Mouse (Mus musculus): ENCODE data around the gene 7530416G11Rik. TPM values are rescaled to one million over a fixed set of nuclear protein-coding genes. Genes with fewer than 3 reads are reported as not detected.

7530416G11Rik gene
- polyA plus RNA-seq, 1 experiment from 2014 or later, result not detected

DNA sequence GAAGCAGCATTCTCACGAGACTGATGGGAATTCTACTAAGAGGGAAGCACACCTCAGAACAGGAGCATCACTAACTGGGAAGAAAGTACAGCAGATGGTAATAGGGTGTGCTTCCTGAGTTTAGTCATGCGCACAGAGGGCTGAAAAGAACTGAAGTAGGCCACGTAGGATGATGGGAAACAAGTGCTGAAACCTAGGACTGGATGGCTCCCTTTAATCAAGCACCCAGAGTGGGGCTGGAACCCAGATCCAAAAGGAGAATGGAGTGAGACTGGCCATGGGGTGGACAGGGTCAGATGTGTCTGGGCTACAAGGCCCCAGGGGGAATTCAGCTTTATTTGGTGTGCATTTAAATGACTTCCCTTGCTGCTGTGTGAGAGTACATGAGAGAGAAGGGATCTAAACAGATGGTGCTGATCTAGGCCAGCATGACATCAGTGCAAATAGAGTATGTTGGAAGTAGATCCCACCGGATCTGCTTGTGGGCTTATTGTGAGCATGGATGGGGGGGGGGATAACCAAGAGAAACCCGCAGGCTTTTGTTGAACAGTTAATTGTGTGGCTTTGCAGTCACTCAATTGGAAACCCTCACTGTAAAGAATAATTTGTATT lies 36.5 kb downstream of the 7530416G11Rik start:
- 91% methylated on average over 5 of the region's 5 CpGs for WGBS
- Histone ChIP-seq H3K36me3 (ENCODE audit: control insufficient read depth, insufficient read depth, low read length) (peaks cover 3% of the 10 kb centered on the region; the same call in 1 of the 2 replicates), H3K9ac (ENCODE audit: low read depth, low read length) (no peak overlapping the region), H3K27ac (ENCODE audit: low read length) (no peak overlapping the region), H3K4me3 (ENCODE audit: low read length) (no peak overlapping the region), H3K27me3 (replicated peaks; ENCODE audit: control insufficient read depth, insufficient read depth, low read length) (no peaks in the 10 kb centered on the region), H3K9me3 (ENCODE audit: control insufficient read depth, low read length) (no peaks in the 10 kb centered on the region), H3K4me1 (ENCODE audit: control insufficient read depth, insufficient read depth, low read length) (no peaks in the 10 kb centered on the region), H3K4me2 (ENCODE audit: low read depth, low read length) (no peak overlapping the region)
- no peak for ATAC-seq

DNA sequence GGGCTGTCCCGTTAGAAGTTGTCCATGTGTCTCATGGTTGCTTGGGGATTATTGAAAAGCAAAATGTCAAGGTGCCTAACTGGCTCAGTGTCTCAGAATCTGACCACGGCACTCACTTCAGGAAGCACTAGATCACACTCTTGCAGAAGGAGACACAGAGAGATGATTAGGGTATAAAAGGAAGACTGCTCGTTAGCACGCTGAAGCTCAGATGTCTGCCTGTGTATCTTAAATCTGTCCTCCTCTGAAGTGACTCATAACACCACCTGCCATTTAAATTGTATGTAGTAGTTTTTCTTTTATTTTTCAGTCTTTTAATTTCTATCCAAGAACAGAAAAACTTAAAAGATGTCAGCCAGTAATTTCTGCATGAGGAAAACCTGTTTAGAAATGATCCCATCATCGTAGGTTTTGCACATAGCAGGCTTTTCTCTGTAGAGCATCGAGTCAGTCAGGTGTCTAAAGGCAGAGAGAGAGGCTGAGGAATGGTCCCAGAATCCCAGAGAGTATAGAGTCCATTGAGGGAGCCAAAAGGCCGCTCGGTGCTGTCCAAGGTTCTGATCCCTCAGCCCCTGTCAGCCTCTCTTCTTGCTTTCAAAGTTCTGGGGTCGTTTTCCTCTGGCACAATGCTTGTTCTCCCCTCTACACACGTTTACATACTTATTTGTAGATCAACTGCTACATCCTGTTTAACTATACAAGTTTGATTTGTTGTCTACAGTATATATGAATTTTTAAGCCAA lies 38.0 kb downstream of the 7530416G11Rik start:
- WGBS, result 58% methylated on average over 10 of the region's 10 CpGs
- no peak overlapping the region for H3K4me3 ChIP-seq (ENCODE audit: low read length)
- H3K36me3 ChIP-seq (ENCODE audit: control insufficient read depth, insufficient read depth, low read length), result peaks cover 3% of the 10 kb centered on the region; the same call in 1 of the 2 replicates
- no peaks in the 10 kb centered on the region for H3K4me1 ChIP-seq (ENCODE audit: control insufficient read depth, insufficient read depth, low read length)
- H3K27me3 ChIP-seq (replicated peaks; ENCODE audit: control insufficient read depth, insufficient read depth, low read length), result no peaks in the 10 kb centered on the region
- no peaks in the 10 kb centered on the region for H3K9me3 ChIP-seq (ENCODE audit: control insufficient read depth, low read length)
- H3K9ac ChIP-seq (ENCODE audit: low read depth, low read length), result no peak overlapping the region
- no peak overlapping the region for H3K27ac ChIP-seq (ENCODE audit: low read length)
- no peak for ATAC-seq
- H3K4me2 ChIP-seq (ENCODE audit: low read depth, low read length), result no peak overlapping the region

DNA sequence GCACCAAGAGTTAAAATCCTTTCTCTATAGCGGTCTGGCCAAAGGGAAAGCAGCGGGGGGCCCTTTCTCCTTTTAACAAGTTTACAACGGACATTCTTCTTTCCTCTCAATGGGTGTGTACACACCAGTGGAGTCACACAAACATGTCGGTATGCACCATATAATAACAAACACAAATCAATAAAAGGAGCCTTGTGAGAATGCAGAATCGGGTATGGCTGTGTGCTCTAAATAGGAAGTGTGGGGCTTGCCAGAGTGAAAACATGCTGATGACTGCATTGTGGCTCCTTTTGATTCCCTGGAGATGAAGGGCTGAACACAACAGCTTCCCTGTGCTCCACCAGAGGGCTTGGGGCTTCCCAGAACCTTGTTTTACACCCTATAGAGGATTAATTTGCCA lies 38.8 kb downstream of the 7530416G11Rik start:
- no peaks in the 10 kb centered on the region for H3K4me1 ChIP-seq (ENCODE audit: control insufficient read depth, insufficient read depth, low read length)
- H3K9ac ChIP-seq (ENCODE audit: low read depth, low read length), result no peak overlapping the region
- H3K27me3 ChIP-seq (replicated peaks; ENCODE audit: control insufficient read depth, insufficient read depth, low read length), result no peaks in the 10 kb centered on the region
- H3K36me3 ChIP-seq (ENCODE audit: control insufficient read depth, insufficient read depth, low read length), result peaks cover 3% of the 10 kb centered on the region; the same call in 1 of the 2 replicates
- no peak for ATAC-seq
- H3K27ac ChIP-seq (ENCODE audit: low read length), result no peak overlapping the region
- H3K4me2 ChIP-seq (ENCODE audit: low read depth, low read length), result no peak overlapping the region
- WGBS, result 28% methylated on average over 5 of the region's 5 CpGs
- H3K4me3 ChIP-seq (ENCODE audit: low read length), result no peak overlapping the region
- no peaks in the 10 kb centered on the region for H3K9me3 ChIP-seq (ENCODE audit: control insufficient read depth, low read length)

DNA sequence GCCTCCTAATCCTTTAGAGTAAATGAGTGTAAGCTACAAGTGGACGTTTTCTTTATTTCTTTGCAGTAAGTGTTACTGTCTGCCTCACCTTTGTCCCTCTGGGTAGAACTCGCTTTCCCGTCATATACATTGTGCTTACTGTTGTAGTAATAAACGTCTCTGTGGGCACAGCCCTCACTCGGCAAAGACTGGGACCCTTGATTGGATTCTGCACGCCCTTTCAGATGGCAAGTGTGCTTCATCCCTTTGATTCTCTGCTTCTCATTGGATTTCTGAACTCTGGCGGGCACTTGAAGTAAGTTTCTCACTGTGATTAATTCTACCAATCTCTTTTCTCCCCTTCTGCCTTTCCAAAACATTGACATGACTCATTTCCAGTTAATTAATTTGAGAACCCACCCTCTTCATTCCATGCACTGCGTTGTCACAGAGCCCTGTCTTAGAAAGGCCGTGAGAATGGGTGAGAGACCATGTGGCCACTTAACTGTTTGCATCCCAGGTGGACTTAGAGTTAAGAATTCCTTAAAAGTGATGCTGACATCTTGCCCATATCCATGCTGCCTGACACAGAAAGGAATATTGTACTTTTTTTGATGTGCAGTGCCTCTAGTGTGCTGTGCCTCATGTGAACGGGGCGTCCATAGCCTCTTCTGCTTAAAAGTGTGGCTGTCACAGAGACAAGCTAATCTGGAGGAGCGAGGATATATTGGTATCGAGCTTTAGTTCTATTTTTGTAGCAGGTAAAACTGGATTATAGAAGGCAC lies 39.8 kb downstream of the 7530416G11Rik start:
- no peak for ATAC-seq
- Histone ChIP-seq H3K9me3 (ENCODE audit: control insufficient read depth, low read length) (no peaks in the 10 kb centered on the region), H3K27ac (ENCODE audit: low read length) (no peak overlapping the region), H3K27me3 (replicated peaks; ENCODE audit: control insufficient read depth, insufficient read depth, low read length) (no peaks in the 10 kb centered on the region), H3K4me2 (ENCODE audit: low read depth, low read length) (no peak overlapping the region), H3K36me3 (ENCODE audit: control insufficient read depth, insufficient read depth, low read length) (peaks cover 3% of the 10 kb centered on the region; the same call in 1 of the 2 replicates), H3K4me1 (ENCODE audit: control insufficient read depth, insufficient read depth, low read length) (no peaks in the 10 kb centered on the region), H3K9ac (ENCODE audit: low read depth, low read length) (no peak overlapping the region), H3K4me3 (ENCODE audit: low read length) (no peak overlapping the region)
- WGBS, result 77% methylated on average over 13 of the region's 13 CpGs

DNA sequence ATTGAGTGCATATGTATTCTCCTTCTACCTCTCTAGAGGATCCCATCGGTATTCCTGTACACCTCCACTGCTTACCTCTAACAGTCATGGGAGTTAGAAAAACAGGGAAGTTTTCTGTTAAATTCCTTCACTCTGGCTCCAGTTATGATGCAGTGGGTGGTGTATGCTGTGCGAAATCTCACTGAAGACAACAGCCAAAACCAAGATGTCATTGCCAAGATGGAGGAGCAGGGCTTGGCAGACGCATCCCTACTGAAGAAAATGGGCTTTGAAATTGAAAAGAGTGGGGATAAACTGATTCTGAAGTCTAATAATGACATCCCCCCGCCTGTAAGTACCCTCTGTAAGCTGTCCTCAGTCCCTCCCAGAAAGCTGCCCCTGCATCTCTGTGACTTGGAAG lies 40.9 kb downstream of the 7530416G11Rik start:
- H3K36me3 ChIP-seq (ENCODE audit: control insufficient read depth, insufficient read depth, low read length), result peaks cover 3% of the 10 kb centered on the region; the same call in 1 of the 2 replicates

DNA sequence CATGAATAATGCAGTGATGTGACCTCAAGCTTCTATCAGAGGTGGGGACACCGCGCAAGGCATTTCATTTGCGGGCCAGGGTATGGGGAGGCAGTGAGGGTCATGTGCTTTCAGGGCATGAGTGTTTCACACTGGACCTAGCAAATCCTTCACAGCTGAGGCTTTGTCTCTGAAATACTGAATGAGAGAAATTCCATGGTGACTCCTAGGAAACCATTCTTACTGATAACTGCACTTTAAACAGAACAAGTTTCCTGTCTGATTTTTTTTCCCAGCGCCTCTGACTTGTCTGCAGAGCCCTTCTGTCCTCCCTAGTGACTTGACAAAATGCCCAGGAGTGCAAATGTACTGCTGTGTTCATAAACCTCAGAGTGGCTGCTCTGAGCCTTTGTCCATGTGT lies 41.5 kb downstream of the 7530416G11Rik start:
- Histone ChIP-seq H3K36me3 (ENCODE audit: control insufficient read depth, insufficient read depth, low read length) (no peaks in the 10 kb centered on the region; the same call in 1 of the 2 replicates), H3K4me2 (ENCODE audit: low read depth, low read length) (no peak overlapping the region), H3K27ac (ENCODE audit: low read length) (no peak overlapping the region), H3K4me1 (ENCODE audit: control insufficient read depth, insufficient read depth, low read length) (no peaks in the 10 kb centered on the region), H3K9me3 (ENCODE audit: control insufficient read depth, low read length) (no peaks in the 10 kb centered on the region), H3K4me3 (ENCODE audit: low read length) (no peak overlapping the region), H3K9ac (ENCODE audit: low read depth, low read length) (no peak overlapping the region), H3K27me3 (replicated peaks; ENCODE audit: control insufficient read depth, insufficient read depth, low read length) (no peaks in the 10 kb centered on the region)
- 79% methylated on average over 4 of the region's 4 CpGs for WGBS
- ATAC-seq, result no peak

More for the DNA sequence above, 40.9 kb downstream of the 7530416G11Rik start:
- ATAC-seq, result no peak
- H3K27me3 ChIP-seq (replicated peaks; ENCODE audit: control insufficient read depth, insufficient read depth, low read length), result no peaks in the 10 kb centered on the region
- no peaks in the 10 kb centered on the region for H3K4me1 ChIP-seq (ENCODE audit: control insufficient read depth, insufficient read depth, low read length)
- H3K9me3 ChIP-seq (ENCODE audit: control insufficient read depth, low read length), result no peaks in the 10 kb centered on the region
- WGBS, result 82% methylated on average over 4 of the region's 4 CpGs
- no peak overlapping the region for H3K4me3 ChIP-seq (ENCODE audit: low read length)
- no peak overlapping the region for H3K4me2 ChIP-seq (ENCODE audit: low read depth, low read length)
- no peak overlapping the region for H3K9ac ChIP-seq (ENCODE audit: low read depth, low read length)
- H3K27ac ChIP-seq (ENCODE audit: low read length), result no peak overlapping the region

DNA sequence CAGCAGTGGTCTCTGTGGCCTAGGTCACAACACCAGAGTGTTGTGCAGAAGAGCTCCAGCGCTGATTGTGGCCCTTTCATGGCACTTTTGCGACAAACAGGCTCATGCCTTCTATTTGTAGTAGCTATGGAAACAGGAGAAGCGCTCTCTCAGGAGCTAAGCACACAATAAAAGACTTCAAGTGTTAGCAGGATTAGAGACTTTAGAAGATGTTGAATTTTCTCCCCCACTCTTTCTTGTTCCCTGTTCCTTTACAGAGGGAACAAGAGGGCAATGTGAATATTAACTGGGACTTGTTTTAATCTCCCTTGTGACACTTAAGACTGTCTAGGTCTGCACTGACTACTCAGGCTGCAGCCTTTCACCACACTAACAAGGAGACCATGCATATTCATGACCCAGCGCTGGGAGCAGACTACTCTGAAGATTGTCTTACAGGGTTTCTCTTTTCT lies 44.4 kb downstream of the 7530416G11Rik start:
- no peak for ATAC-seq
- H3K9ac ChIP-seq (ENCODE audit: low read depth, low read length), result no peak overlapping the region
- H3K9me3 ChIP-seq (ENCODE audit: control insufficient read depth, low read length), result no peaks in the 10 kb centered on the region
- no peaks in the 10 kb centered on the region for H3K4me1 ChIP-seq (ENCODE audit: control insufficient read depth, insufficient read depth, low read length)
- H3K27me3 ChIP-seq (replicated peaks; ENCODE audit: control insufficient read depth, insufficient read depth, low read length), result no peaks in the 10 kb centered on the region
- 45% methylated on average over 4 of the region's 4 CpGs for WGBS
- H3K4me2 ChIP-seq (ENCODE audit: low read depth, low read length), result no peak overlapping the region
- no peak overlapping the region for H3K27ac ChIP-seq (ENCODE audit: low read length)
- H3K4me3 ChIP-seq (ENCODE audit: low read length), result no peak overlapping the region
- no peaks in the 10 kb centered on the region; the same call in 1 of the 2 replicates for H3K36me3 ChIP-seq (ENCODE audit: control insufficient read depth, insufficient read depth, low read length)

DNA sequence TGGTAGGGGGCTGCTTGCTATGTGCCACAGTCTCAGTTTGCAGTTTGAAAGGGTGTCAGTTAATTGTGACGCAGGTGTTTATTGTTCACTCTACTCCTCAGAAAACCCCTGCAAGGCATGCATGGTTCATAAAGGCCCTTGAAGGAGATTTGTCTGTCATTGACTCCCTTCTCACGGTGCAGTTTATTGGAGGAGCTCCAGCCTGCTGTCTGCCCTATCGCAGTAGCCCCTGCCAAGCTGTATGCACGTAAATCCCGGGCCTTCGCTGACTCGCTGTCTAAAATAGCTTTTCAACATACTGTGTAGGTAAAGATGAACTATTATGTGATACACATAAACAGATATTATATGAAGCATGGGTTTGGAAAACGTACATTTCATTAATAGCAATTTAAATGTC lies 45.2 kb downstream of the 7530416G11Rik start:
- no peak for ATAC-seq
- H3K4me2 ChIP-seq (ENCODE audit: low read depth, low read length), result no peak overlapping the region
- no peaks in the 10 kb centered on the region for H3K9me3 ChIP-seq (ENCODE audit: control insufficient read depth, low read length)
- no peaks in the 10 kb centered on the region for H3K27me3 ChIP-seq (replicated peaks; ENCODE audit: control insufficient read depth, insufficient read depth, low read length)
- H3K27ac ChIP-seq (ENCODE audit: low read length), result no peak overlapping the region
- H3K4me3 ChIP-seq (ENCODE audit: low read length), result no peak overlapping the region
- 71% methylated on average over 8 of the region's 8 CpGs for WGBS
- no peak overlapping the region for H3K9ac ChIP-seq (ENCODE audit: low read depth, low read length)
- H3K4me1 ChIP-seq (ENCODE audit: control insufficient read depth, insufficient read depth, low read length), result no peaks in the 10 kb centered on the region
- H3K36me3 ChIP-seq (ENCODE audit: control insufficient read depth, insufficient read depth, low read length), result no peaks in the 10 kb centered on the region; the same call in 1 of the 2 replicates

DNA sequence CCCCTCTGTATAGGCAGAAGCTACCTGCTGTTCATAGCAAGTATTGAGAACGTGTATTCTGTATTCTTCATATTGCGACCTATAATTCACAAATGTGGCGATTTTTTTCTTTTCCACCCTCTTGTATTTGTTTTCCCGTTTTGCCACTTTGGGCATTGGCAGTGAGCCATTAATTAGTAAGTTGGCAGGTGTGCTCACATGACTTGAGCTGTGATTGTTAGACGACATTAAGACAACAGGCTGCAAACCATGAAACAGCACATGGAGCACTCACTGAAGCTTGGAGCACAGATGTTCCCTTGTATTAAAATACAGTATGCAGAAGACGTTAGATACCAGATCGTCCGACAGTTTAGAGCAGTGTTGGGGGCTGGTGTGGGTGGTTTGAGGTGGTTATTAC lies 46.1 kb downstream of the 7530416G11Rik start:
- H3K4me1 ChIP-seq (ENCODE audit: control insufficient read depth, insufficient read depth, low read length), result no peaks in the 10 kb centered on the region
- H3K4me3 ChIP-seq (ENCODE audit: low read length), result no peak overlapping the region
- no peak overlapping the region for H3K9ac ChIP-seq (ENCODE audit: low read depth, low read length)
- H3K4me2 ChIP-seq (ENCODE audit: low read depth, low read length), result no peak overlapping the region
- no peak for ATAC-seq
- H3K9me3 ChIP-seq (ENCODE audit: control insufficient read depth, low read length), result no peaks in the 10 kb centered on the region
- no peak overlapping the region for H3K27ac ChIP-seq (ENCODE audit: low read length)
- no peaks in the 10 kb centered on the region; the same call in 1 of the 2 replicates for H3K36me3 ChIP-seq (ENCODE audit: control insufficient read depth, insufficient read depth, low read length)
- H3K27me3 ChIP-seq (replicated peaks; ENCODE audit: control insufficient read depth, insufficient read depth, low read length), result no peaks in the 10 kb centered on the region
- WGBS, result 78% methylated on average over 8 of the region's 8 CpGs
